Mouse (Mus musculus) right cerebral cortex, adult 18-20 months (tissue): ENCODE measurements around the gene Mfap1b.
"Not testable (repeated sequence)": the region's sequence is repeated elsewhere in the genome, so short reads cannot be mapped to it uniquely, and the experiment has no call there.

ENCODE experiments used
- DNase-seq: peaks from one replicate; pipeline ENCODE4 v3.0.0; 2022; ENCODE audit warnings: mixed read lengths

The Mfap1b gene

DNA sequence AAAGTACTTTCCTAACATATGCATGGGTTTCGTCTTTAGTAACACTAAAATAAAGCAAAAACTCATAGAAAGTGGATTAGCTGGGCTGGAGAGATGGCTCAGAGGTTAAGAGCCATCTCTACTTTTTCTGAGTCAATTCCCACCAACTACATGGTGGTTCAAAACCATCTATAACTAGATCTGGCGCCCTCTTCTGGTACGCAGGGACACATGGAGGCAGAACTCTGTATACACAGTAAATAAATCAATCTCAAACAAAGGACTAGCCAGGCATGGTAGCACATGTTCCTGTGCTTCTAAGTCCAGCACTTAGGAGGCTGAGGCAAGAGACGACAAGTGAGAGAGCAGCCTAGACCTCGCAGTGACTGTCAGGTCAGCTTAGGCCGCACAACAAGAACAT, 4.9 kb downstream of the Mfap1b start:
- not testable (repeated sequence) for DNase-seq

DNA sequence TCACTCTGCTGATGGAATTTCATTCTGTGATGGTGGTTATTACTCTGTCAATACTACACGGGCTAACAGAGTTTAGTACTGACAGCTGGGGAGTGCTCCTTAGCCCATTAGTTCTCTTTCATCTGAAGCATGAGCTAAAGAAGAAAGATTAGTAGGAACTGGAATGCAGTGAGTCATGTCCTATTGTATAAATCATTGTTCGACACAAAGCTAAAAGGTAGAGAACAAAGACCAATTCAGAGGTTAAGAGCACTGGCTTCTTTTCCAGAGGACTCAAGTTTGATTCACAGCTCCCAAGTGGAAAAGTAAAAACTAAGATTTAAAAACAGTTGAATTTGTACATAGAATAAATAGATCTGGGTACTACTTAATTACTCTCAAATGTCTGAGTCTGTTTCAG, 13.8 kb downstream of the Mfap1b start:
- no peak for DNase-seq

DNA sequence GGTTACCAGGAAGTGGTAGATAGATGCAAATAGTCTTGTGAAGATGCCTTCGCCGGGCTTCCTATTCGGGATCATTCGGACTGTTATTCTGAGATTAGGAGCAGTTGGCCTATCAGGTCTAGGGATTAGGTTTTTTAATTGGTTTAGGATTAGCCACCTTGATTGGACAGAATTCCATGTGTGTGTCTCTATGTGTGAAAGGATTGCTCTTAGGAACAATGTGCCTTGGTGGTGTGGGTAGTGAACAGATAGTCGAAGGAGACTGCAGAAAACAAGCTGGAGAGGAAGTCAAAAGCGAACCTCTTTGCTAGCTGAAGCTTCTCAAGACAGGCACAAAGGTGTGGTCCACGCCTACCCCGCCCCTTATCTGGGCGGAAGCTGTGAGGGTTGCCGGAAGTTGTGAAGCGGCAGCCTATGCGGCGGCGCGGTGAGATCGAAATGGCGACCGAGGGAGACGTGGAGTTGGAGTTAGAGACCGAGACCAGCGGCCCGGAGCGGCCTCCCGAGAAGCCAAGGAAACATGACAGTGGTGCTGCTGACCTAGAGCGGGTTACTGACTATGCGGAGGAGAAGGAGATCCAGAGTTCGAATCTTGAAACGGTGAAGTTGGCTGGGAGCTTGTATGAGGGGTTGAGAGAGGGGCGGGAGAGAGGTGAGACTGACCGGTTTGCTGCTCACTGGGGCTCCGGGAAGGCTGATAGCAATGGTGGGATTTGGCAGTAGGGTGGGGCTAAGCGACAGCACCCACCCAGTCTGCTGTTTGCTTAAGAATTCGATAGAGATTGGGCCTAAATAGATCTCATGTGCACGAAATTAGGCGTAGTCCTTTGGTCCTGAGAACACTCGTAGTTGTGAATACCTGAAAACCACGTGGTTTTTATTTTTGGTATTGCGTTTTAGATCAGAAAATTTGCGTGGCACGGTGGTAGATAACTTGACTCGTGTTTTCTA, 16.9 kb downstream of the Mfap1b start, which contains the start of gene Serinc4:
Gene Serinc4 (minus strand): TSS at position 90 of the 951 bp plus-strand sequence.
- DNase-seq = peak; percentile 86

DNA sequence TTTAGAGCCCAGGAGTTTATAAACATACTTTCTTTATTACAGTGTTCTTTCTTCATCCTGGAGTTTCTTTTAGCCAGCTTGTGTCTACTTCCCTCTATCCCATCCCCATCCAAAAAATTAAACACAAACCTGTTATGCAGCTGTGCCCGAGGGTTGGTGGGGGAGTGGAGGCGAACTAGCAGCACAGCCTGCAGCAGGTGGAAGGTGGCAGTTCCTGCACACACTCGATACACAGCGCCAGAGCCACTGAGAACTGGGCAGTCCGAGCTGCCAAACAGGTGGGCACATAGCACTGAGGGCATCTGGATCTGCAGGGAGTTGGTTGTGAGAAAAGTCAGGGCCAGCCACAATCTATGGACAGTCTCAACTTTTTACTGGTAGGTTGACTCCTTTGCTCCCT, 18.3 kb downstream of the Mfap1b start:
- DNase-seq = no peak

DNA sequence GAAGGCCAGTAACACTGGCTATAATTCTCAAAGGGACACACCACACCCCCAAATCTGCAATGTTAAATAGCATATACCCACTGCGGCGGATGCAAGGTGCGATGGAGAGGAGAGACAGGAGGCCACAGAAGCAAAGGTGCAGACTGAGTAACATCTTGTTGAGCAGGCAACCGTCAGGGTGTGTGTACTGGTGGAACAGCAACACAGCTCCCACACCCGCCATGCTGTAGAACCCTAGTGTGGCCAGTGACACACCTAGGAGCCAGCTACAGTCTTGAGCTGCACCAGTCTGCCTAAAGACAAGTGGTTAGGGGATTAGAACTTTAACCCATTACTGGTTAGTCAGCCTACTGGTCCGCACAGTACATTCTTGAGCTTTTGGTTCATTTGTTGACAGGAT, 19.9 kb downstream of the Mfap1b start:
- DNase-seq = no peak

DNA sequence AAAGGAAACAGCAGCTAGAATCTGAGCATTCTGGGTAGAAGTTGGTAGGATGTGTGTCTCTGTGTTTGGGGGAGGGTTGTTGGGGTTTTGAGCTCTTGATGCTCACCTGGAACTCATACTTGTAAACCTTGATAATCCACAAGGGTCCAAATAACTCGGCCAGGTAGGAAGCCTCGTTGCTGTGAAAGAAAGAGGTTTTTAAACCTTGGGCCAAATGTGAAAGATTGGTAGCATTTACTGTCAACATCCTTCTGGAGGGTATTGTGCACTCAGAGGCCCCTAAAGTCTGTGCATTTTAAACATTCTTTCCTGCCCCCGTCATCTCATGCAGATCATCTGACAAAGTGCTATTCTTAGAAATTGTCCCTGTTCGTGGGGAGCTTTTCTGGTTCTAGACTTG, 20.9 kb downstream of the Mfap1b start, which contains the start of gene Hypk:
Gene Hypk (plus strand): TSS at position 301 of the 400 bp plus-strand sequence.
- DNase-seq = no peak

DNA sequence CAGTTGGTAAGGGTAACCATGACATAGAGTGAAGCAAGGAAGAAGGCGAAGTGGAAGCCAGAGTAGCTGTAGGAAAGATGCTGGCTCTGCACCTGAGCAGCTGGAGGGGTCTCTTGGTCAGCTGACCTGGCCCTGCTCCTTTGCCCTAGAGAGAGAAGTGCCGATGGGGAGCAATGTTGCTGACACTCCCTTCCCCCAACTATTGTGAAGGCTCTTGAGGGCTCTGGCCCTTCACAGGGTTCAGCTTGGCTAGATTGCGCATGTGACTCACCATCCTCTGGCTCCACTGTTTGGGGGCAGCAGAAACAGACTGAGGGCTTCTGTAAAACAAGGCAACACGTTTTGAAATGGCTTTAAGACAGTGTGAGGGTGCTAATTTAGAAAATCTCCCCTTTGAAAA, 21.5 kb downstream of the Mfap1b start:
- no peak for DNase-seq

DNA sequence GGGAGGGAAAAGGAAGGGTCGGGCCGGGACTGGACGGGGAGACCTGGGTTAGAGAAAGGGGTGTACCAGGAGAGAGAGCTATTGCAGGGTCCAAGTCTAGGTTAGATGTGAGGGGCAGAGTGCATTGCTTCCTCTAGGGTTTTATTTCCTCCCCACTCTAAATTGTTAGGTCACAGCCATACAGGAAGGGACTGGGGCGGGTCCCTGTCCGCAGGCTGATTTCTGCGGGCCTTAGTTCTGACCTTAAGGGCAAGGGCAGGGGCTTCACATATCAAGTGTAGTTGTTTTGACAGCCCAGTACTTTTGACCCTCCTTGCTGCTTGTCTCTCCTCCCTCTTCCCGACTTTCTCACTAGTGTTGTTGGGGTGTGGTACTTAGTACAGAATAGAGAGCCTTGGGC, 23.8 kb downstream of the Mfap1b start:
- no peak for DNase-seq

DNA sequence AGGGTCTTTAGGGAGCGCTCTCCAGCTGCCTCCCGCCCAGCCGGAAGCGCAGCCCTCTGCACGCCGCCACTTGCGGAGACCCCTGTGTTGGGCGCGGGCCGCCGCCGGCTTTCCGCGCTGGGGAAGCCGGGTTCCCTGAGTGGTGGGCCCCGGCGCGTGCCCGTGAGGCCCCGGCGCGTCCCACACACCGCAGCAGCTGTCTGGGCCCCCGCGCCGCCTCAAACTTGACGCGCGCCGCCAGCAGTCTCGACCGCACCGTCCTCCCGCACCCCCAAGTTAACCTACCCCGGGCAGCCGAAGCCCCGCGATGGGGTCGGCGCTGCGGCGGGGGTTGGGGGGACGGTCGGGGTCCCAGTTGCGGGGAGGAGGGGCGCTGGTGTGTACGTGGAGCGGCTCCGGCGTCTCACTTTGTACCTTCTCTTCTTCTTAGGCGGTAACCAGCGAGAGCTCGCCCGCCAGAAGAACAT, 24.3 kb downstream of the Mfap1b start:
- peak; percentile 36 for DNase-seq

DNA sequence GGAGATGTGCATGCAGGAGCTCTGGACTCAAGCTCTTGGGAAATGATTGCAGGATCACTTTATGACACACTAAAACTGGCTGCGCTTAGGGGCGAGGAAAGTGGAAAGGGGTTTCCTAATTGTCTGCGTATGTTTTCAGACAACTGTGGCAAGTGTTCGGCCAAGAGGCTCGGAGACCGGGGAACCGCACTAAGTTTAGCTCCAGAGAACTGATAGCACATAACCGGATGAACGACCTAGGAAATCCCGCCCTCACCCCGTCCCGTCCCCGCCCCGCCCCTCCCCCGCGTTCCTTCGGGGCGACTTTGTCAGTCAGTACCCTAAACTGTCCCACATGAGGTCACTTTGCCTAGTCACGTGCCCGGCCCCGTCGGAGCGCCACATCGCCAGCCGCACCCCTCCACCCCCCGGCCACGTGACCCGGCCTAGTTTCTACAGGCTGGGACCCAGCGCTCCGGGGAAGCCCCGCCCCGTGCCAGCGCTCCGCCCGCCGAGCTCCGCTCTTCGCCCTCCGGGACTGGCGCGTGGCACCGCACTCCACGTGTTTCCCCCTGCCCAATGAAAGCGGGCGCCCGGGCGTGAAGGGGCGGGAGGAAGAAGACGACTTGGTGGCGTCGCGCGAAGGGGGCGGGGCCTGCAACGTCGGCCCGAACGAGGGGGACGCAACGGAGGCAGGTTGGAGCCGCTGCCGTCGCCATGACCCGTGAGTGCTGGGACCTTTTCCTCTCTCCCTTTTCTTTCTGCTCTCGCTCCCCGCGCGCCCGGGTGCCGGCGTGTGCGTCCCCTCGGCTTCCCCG, 24.9 kb downstream of the Mfap1b start, which contains the start of gene Serf2:
Gene Serf2 (plus strand): TSS at position 457 of the 797 bp plus-strand sequence.
- peak; percentile 100 for DNase-seq

DNA sequence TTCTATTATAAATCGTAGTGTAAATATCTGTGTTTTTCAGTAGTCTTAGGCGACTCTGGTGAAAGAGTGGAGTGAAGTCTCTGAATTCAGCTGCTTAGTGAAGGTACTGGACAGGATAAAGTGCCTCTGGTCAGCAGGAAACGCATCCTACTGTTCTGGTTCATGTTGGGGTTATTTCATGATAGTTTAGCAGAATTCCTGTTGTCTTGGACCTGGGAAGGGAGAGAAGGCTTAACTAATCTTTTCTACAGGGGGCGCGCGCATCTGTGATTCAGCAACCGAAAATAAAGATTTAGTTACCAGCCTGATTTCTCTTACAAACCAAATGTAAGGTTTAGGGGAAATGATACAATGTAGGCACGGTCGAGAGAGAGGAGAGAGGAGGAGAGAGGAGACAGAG, 25.7 kb downstream of the Mfap1b start:
- no peak for DNase-seq

DNA sequence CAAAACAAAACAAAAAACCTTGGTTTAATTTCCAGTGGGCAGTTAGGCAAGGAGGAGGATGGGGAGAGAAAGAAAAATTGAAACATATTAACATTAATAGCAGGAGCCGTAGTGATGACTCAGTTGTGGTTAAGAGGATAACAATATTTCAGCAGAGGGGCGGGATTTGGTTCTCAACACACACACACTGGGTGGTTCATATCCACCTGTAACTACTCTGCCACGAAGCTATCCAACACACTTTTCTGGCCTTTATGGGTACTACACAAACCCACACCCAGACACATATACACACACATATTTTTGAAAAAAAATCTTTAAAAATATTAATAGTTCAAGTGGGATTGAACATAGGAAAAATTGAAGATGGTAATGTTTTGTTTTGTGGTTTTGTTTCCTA, 26.9 kb downstream of the Mfap1b start:
- DNase-seq = no peak

DNA sequence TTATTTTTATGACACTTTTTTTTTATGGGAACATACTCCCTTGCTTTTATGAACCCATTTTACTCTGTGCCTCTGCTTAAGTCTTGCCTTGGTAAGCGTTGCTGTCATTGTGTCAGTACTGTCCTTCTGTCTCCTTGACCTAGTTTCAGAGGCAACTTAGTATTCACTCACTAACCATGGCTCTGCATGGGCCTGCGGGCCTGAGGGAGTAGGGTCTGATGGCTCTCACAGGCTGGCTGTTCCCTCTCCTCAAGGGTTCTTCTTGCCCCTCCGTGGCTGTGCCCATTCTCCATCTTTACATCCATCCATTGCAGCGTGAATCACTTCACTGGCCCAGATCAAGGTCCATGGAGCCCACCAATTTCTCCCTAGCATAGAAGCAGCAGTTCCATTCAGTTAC, 27.4 kb downstream of the Mfap1b start:
- no peak for DNase-seq

DNA sequence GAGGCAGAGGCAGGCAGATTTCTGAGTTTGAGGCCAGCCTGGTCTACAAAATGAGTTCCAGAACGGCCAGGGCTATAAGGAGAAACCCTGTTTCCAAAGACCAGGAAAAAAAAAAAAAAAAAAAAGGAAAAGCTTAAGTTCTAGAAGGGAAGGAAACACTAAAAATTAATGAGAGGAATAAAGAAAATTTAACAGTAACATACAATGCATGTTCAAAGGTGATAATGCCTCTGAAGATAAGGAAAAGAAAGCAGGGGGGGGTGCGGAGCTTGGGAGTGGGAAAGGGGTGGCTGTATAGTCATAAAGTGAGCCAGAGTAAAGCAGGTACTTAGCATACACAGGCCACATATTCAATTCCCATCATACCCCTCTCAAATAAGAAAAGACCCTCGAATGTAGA, 28.8 kb downstream of the Mfap1b start:
- no peak for DNase-seq

DNA sequence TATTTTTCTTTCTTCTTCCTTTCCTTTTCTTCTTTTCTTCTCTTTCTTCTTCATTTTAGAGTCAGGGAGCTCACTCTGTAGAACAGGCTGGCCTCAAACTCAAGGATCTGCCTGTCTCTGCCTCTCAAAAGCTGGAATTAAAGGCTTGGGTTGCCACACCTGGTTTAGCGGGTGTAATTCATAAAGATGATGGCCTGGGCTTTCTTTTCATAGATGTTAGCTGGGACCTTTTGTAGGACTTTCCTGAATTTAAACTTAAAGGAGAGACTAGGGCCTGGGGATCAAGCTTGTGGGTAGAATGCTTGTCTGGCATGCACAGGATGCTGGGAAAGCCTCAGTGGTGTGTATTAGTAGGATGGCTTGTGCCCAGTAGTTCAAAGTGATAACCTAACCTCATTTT, 29.7 kb downstream of the Mfap1b start, which contains the start of gene Ell3:
Gene Ell3 (minus strand): TSS at position 101 of the 400 bp plus-strand sequence.
- no peak for DNase-seq

DNA sequence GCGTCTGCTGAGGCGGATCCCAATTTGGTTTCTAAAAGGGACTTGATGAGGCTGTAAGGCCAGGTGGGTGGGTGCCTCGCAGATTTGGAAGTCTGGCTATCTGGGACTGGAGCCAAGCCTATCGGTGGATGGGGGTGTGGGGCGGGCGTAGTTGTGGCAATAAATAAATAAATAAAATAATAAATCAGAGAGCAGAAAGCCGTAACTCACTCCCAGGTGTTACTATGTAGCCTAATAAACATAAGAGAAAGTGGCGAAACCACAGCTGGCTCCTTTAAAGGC, 30.9 kb downstream of the Mfap1b start:
- no peak for DNase-seq

DNA sequence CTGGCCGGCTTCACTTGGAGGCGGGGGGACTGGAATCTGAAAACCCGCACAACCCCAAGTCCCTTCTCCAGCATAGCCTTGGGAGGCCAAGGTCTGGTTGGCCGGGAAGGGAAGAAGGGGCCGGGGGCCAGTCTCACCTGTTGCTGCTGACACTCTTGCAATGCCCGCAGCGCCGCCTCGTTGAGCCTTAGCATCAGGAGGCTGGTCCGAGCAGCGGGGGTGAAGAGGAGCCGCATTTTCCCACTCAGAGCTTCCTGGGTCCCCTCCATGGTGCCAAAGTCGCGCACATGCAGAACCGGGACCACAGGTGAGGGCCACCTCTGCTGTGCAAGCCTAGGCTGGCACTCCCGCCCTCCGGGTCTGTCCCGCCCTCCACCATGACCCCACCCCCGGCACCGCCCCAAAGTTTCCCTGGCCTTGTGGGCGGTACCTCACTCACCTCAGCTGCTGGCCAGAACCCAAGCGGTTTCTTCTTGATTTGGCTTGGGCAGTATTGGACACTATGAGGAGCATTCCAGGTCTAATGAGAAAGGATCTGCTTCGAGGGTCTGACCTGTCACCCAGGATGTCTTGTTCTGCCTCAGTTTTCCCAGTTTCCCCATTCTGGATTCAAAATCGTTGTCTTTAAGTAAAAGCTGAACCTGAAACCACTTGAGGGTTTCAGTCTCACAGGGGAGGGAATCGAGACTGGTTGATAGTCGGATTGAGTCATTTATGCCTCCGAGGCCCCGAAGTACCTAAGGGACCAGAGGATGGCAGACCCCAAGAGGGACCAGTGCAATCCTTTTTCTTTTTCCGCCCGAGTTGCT, 31.4 kb downstream of the Mfap1b start:
- no peak for DNase-seq

DNA sequence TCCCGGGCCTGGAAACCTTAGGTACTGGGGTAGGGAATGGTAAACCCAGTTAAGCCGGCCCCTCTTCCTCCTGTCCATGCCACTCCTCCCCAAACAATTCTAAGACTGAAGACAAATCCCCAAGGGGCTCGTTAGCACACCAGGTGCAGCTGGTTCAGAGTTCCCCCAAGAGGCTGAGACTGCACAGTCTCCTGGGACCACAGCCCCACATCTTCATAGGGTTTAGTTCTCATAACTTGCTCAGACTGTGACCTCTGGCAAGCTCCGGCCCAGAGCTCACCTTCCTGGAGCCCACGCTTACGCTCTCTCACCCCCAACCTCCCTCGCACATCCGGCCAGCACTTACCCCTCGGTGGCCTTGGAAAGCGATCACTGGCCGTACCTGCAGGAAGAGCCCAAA, 32.1 kb downstream of the Mfap1b start:
- no peak for DNase-seq

DNA sequence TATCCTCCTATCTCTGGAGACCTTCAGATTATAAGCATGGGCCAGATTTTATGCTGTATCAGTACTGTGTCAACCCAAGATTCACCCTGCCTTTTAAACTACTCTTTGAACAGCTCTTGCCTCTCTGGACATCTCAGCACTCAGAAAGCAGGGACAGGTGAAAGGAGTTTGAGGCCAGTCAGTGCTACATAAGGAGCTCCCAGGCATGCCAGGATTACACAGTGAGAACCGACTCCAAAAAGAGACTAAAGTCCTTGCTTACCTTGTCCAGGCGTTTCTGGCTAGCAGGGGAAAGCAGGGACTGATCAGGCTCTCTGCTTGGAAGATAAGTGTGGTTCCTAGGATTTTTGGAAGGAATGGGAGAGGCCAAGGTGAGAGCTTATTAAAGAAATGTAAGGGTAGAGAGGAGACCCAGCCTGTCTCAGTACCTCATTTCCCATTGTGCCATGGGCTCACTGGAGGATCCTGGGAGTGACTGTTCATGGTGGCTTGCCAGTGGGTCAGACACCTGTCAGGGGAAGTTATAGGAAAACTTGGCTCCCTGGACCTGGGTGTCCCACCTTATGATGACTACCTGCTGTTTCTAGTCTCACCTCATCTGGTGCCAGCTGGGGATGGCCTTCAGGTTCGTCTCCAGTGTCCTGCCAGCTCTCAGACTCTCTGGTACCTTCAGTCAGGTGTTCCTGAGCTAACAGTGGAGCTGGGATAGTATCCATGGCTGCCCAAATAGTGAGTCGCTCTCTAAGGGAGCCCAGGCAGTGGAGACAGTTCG, 32.8 kb downstream of the Mfap1b start:
- DNase-seq = no peak

DNA sequence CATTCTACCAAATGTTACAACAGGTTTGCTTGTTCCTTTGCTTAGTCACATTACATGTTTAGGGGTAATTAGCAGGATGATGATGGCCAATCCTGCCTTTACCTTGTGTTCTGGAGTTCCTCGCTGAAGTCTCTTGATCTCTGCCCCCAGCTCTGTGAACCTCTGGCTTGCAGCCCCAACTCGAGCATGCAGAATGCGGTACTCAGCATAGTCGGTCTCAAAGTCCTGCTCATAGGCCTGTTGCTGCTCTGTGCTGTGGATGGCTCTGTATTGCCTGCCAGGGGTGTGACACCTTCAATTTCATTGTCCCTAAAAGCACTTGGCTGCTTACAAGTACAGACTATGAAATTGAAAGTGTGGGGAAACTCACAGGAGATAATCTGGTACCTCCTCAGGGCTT, 34.1 kb downstream of the Mfap1b start:
- DNase-seq = no peak

DNA sequence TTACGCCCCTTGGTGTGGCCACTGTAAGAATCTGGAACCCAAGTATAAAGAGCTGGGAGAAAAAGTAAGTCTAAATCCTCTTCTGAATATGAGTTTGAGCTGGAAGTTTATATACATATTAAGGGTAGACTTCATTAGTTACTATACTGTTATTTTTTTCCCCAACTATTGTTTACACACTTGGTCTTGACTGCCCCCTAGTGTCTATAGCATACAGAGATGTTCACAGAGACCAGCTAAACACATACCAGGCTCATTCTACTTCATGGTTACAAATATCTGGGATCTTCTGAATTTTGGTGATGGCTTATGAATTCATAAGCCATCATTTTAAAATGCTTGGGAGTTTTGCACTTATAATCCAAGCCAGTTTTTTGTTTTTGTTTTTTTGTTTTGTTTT, 39.0 kb downstream of the Mfap1b start:
- DNase-seq = no peak

DNA sequence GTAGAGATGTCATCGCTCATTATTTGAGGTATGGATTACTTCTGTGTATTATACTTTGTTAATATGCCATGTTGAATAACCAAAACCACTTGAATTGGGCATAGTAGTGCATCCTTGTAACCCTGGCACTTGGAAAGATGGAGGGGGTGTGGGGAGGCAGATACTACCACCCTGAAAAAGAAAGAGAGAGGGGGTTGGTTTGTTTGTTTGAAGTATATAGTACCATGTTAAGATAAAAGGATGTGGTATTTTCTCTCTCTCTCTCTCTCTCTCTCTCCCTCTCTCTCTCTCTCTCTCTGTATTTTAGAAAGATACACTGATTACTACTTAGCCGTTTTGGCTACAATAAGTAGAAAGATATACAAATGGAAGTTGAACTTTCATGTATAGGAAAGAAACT, 48.0 kb downstream of the Mfap1b start:
- no peak for DNase-seq
